Mouse (Mus musculus) testis, adult 2 months (tissue): ENCODE measurements around the gene Spata31d1b. TPM values are rescaled to one million over a fixed set of nuclear protein-coding genes. Genes with fewer than 3 reads are reported as not detected.

Experiments used
- H3K27ac ChIP-seq: fragments of 200-500 bp; 2 replicates; pipeline ENCODE4 v1.5.1; 2012; ENCODE audit warnings: low read depth, low read length; ENCODE audit not compliant: control insufficient read depth, insufficient read depth
- H3K27me3 ChIP-seq: fragments of 200-500 bp; 2 replicates; pipeline ENCODE4 v1.6.1; 2012; ENCODE audit warnings: mild to moderate bottlenecking, low read length, moderate library complexity; ENCODE audit not compliant: control insufficient read depth, insufficient read depth
- H3K36me3 ChIP-seq: fragments of 200-500 bp; 2 replicates; pipeline ENCODE4 v1.6.1; 2012; ENCODE audit warnings: mild to moderate bottlenecking, low read length; ENCODE audit not compliant: control insufficient read depth, insufficient read depth
- H3K4me1 ChIP-seq: fragments of 200-500 bp; 2 replicates; pipeline ENCODE4 v1.6.1; 2012; ENCODE audit warnings: low read length; ENCODE audit not compliant: control insufficient read depth, insufficient read depth
- H3K4me3 ChIP-seq: fragments of 200-500 bp; 2 replicates; pipeline ENCODE4 v1.5.1; 2012; ENCODE audit warnings: low read depth, mild to moderate bottlenecking, low read length, moderate library complexity, mixed read lengths; ENCODE audit not compliant: control insufficient read depth
- CTCF ChIP-seq: fragments of 200-500 bp; IDR thresholded peaks from 2 replicates; pipeline ENCODE4 v1.5.1; 2012; ENCODE audit warnings: low read depth, mild to moderate bottlenecking, inconsistent platforms, low read length, moderate library complexity; ENCODE audit not compliant: control insufficient read depth, insufficient read depth, insufficient replicate concordance
- POLR2A ChIP-seq: fragments of 200-500 bp; IDR thresholded peaks from 2 replicates; pipeline ENCODE4 v1.6.1; 2012; ENCODE audit warnings: low read depth, mild to moderate bottlenecking, inconsistent platforms, low read length, moderate library complexity; ENCODE audit not compliant: control insufficient read depth
- polyA plus RNA-seq: library from polyadenylated mRNA; depleted of rRNA; stranded (reverse); fragments of >200 nt; gene quantifications from 2 replicates; pipeline ENCODE4 v1.2.3, GENCODE M21; 2012

Gene Spata31d1b
- polyA plus RNA-seq, 1 experiment, result 118 TPM

- H3K4me3 ChIP-seq, result no peak overlapping the region
- TF ChIP-seq POLR2A (no peak), CTCF (no peak)
- H3K4me1 ChIP-seq, result peaks cover 9% of the 10 kb centered on the region
- no peaks in the 10 kb centered on the region for H3K36me3 ChIP-seq
- no peak overlapping the region; the same call in 1 of the 2 replicates for H3K27ac ChIP-seq
- H3K27me3 ChIP-seq, result no peaks in the 10 kb centered on the region
Measured at GRCm38 (mm10) chr13:59685236-59685635, 26.8 kb upstream of the Spata31d1b start.

- no peak overlapping the region for H3K4me3 ChIP-seq
- TF ChIP-seq CTCF, result no peak
- H3K4me1 ChIP-seq, result peaks cover 3% of the 10 kb centered on the region; the same call in 1 of the 2 replicates
- no peaks in the 10 kb centered on the region for H3K36me3 ChIP-seq
- no peaks in the 10 kb centered on the region for H3K27me3 ChIP-seq
- H3K27ac ChIP-seq, result no peak overlapping the region
Measured at GRCm38 (mm10) chr13:59688338-59688770, 23.7 kb upstream of the Spata31d1b start.

GRCm38 (mm10) chr13:59689313-59689712 lies 22.8 kb upstream of the Spata31d1b start:
- H3K27ac ChIP-seq, result no peak overlapping the region
- H3K36me3 ChIP-seq, result no peaks in the 10 kb centered on the region
- TF ChIP-seq CTCF (no peak), POLR2A (no peak)
- no peaks in the 10 kb centered on the region for H3K27me3 ChIP-seq
- H3K4me1 ChIP-seq, result peaks cover 3% of the 10 kb centered on the region; the same call in 1 of the 2 replicates
- H3K4me3 ChIP-seq, result no peak overlapping the region

- TF ChIP-seq CTCF, result no peak
- no peak for TF ChIP-seq POLR2A
- Histone ChIP-seq H3K27me3 (no peaks in the 10 kb centered on the region), H3K4me3 (no peak overlapping the region), H3K27ac (no peak overlapping the region), H3K4me1 (peaks cover 3% of the 10 kb centered on the region; the same call in 1 of the 2 replicates), H3K36me3 (no peaks in the 10 kb centered on the region)
Measured at GRCm38 (mm10) chr13:59689843-59690242, 22.2 kb upstream of the Spata31d1b start.

- Histone ChIP-seq H3K36me3 (no peaks in the 10 kb centered on the region), H3K4me1 (no peaks in the 10 kb centered on the region; the same call in 1 of the 2 replicates), H3K27ac (no peak overlapping the region), H3K4me3 (no peak overlapping the region), H3K27me3 (no peaks in the 10 kb centered on the region)
- TF ChIP-seq CTCF (no peak), POLR2A (no peak)
Measured at GRCm38 (mm10) chr13:59690576-59690975, 21.5 kb upstream of the Spata31d1b start.

GRCm38 (mm10) chr13:59691478-59691877 lies 20.6 kb upstream of the Spata31d1b start:
- H3K27me3 ChIP-seq, result no peaks in the 10 kb centered on the region
- no peak overlapping the region for H3K27ac ChIP-seq
- TF ChIP-seq CTCF, result no peak
- TF ChIP-seq POLR2A, result no peak
- H3K4me3 ChIP-seq, result no peak overlapping the region
- no peaks in the 10 kb centered on the region for H3K4me1 ChIP-seq
- no peaks in the 10 kb centered on the region for H3K36me3 ChIP-seq

GRCm38 (mm10) chr13:59694008-59694407 lies 18.1 kb upstream of the Spata31d1b start, which contains the start of gene 4921517D22Rik:
4921517D22Rik (minus strand) TSS chr13:59694108.
- no peaks in the 10 kb centered on the region for H3K36me3 ChIP-seq
- H3K4me1 ChIP-seq, result no peaks in the 10 kb centered on the region
- H3K4me3 ChIP-seq, result peak within 1 kb of the TSS; percentile 60
- H3K27ac ChIP-seq, result no peak within 1 kb of the TSS
- no peak for TF ChIP-seq CTCF
- no peak for TF ChIP-seq POLR2A
- H3K27me3 ChIP-seq, result no peaks in the 10 kb centered on the region

GRCm38 (mm10) chr13:59695781-59696180 lies 16.3 kb upstream of the Spata31d1b start:
- Histone ChIP-seq H3K27me3 (no peaks in the 10 kb centered on the region), H3K27ac (no peak overlapping the region), H3K4me1 (no peaks in the 10 kb centered on the region), H3K4me3 (no peak overlapping the region), H3K36me3 (no peaks in the 10 kb centered on the region)
- TF ChIP-seq CTCF, result no peak
